Mouse (Mus musculus): Measurements from ENCODE around the gene Akap13.
A peak's percentile ranks its signal among the peaks of the same experiment; 100 is the strongest.

Akap13 gene

GRCm38 (mm10) chr7:75463579-75464162, 8.3 kb downstream of the Akap13 start:
- no peak for DNase-seq

- no peak for DNase-seq
Measured at GRCm38 (mm10) chr7:75467791-75468190, 12.5 kb downstream of the Akap13 start.

GRCm38 (mm10) chr7:75470318-75470925, 15.1 kb downstream of the Akap13 start:
- no peak for DNase-seq

- no peak for DNase-seq
Measured at GRCm38 (mm10) chr7:75472316-75473195, 17.2 kb downstream of the Akap13 start.

GRCm38 (mm10) chr7:75473294-75473693, 18.0 kb downstream of the Akap13 start:
- no peak for DNase-seq

- DNase-seq: no peak
Measured at GRCm38 (mm10) chr7:75474064-75474463, 18.7 kb downstream of the Akap13 start.

GRCm38 (mm10) chr7:75474564-75475150, 19.3 kb downstream of the Akap13 start:
- DNase-seq: no peak

- DNase-seq: no peak
Measured at GRCm38 (mm10) chr7:75478060-75478459, 22.7 kb downstream of the Akap13 start.

GRCm38 (mm10) chr7:75480721-75481426, 25.5 kb downstream of the Akap13 start:
- DNase-seq: peak; percentile 27

- DNase-seq: no peak
Measured at GRCm38 (mm10) chr7:75486031-75486430, 30.7 kb downstream of the Akap13 start.

- no peak for DNase-seq
Measured at GRCm38 (mm10) chr7:75495941-75496441, 40.7 kb downstream of the Akap13 start.

GRCm38 (mm10) chr7:75498627-75499026, 43.3 kb downstream of the Akap13 start:
- DNase-seq: no peak

- DNase-seq: no peak
Measured at GRCm38 (mm10) chr7:75499271-75499670, 43.9 kb downstream of the Akap13 start.

GRCm38 (mm10) chr7:75500164-75500563, 44.8 kb downstream of the Akap13 start:
- no peak for DNase-seq

- DNase-seq: no peak
Measured at GRCm38 (mm10) chr7:75500793-75501192, 45.5 kb downstream of the Akap13 start.

- no peak for DNase-seq
Measured at GRCm38 (mm10) chr7:75504524-75504923, 49.2 kb downstream of the Akap13 start.

GRCm38 (mm10) chr7:75506628-75507027, 51.3 kb downstream of the Akap13 start:
- DNase-seq: no peak

GRCm38 (mm10) chr7:75509085-75509873, 53.9 kb downstream of the Akap13 start:
- DNase-seq: no peak

- no peak for DNase-seq
Measured at GRCm38 (mm10) chr7:75515472-75515871, 60.1 kb downstream of the Akap13 start.

GRCm38 (mm10) chr7:75516716-75517619, 61.6 kb downstream of the Akap13 start:
- no peak for DNase-seq

GRCm38 (mm10) chr7:75520531-75520930, 65.2 kb downstream of the Akap13 start:
- no peak for DNase-seq

All from liver (tissue).